Mouse (Mus musculus): ENCODE measurements around the gene Rnase4.

- no peak for TF ChIP-seq CTCF (conservative IDR thresholded peaks at IDR 0.05; ENCODE audit: insufficient read depth, insufficient read length, low read depth, low read length)
- no peak for TF ChIP-seq POLR2A (IDR thresholded peaks at IDR 0.05; ENCODE audit: low read depth, low read length)
Measured at GRCm38 (mm10) chr14:51068956-51069355, 21.9 kb upstream of the Rnase4 start.
